Mouse (Mus musculus): ENCODE data around the gene Lrit3.

- TF ChIP-seq EP300 (IDR thresholded peaks at IDR 0.05; ENCODE audit: insufficient read depth, low read depth, low read length): no peak
- TF ChIP-seq CTCF (IDR thresholded peaks at IDR 0.05): no peak
Measured at GRCm38 (mm10) chr3:129754650-129755604, 48.9 kb downstream of the Lrit3 start, which contains the start of gene Egf.

Measured in heart, adult 2 months (tissue).